Mouse (Mus musculus) spleen, adult 18-20 months (tissue): ENCODE measurements around the gene Olfr1274-ps.
"Not testable (repeated sequence)": the region's sequence is repeated elsewhere in the genome, so short reads cannot be mapped to it uniquely, and the experiment has no call there.

Experiments
- DNase-seq, 2 experiments: peaks; one replicate each; pipeline ENCODE4 v3.0.0; 2022; ENCODE audit warnings: mixed read lengths in 2 of 2

Gene Olfr1274-ps

GRCm38 (mm10) chr2:90398633-90399107 is at the start of gene Olfr1274-ps:
Olfr1274-ps (plus strand) TSS chr2:90398683.
- DNase-seq = not testable (repeated sequence)

GRCm38 (mm10) chr2:90351047-90351446 is 47.4 kb upstream of the Olfr1274-ps start:
- DNase-seq = not testable (repeated sequence)

- not testable (repeated sequence) for DNase-seq
Observed at GRCm38 (mm10) chr2:90351540-90351939, 46.9 kb upstream of the Olfr1274-ps start.

GRCm38 (mm10) chr2:90359229-90359628 is 39.3 kb upstream of the Olfr1274-ps start:
- DNase-seq = not testable (repeated sequence)

- not testable (repeated sequence) for DNase-seq
Observed at GRCm38 (mm10) chr2:90360199-90360598, 38.3 kb upstream of the Olfr1274-ps start.

GRCm38 (mm10) chr2:90414110-90414821 is 15.8 kb downstream of the Olfr1274-ps start:
- not testable (repeated sequence) for DNase-seq

GRCm38 (mm10) chr2:90422282-90422681 is 23.8 kb downstream of the Olfr1274-ps start:
- DNase-seq = not testable (repeated sequence)

- not testable (repeated sequence) for DNase-seq
Observed at GRCm38 (mm10) chr2:90424937-90425336, 26.5 kb downstream of the Olfr1274-ps start.

GRCm38 (mm10) chr2:90428988-90429717 is 30.7 kb downstream of the Olfr1274-ps start:
- not testable (repeated sequence) for DNase-seq

- not testable (repeated sequence) for DNase-seq
Observed at GRCm38 (mm10) chr2:90429782-90430181, 31.3 kb downstream of the Olfr1274-ps start.

- DNase-seq = not testable (repeated sequence)
Observed at GRCm38 (mm10) chr2:90437453-90437852, 39.0 kb downstream of the Olfr1274-ps start.

GRCm38 (mm10) chr2:90440169-90440568 is 41.7 kb downstream of the Olfr1274-ps start:
- not testable (repeated sequence) for DNase-seq

GRCm38 (mm10) chr2:90441811-90442210 is 43.3 kb downstream of the Olfr1274-ps start:
- DNase-seq = not testable (repeated sequence)

GRCm38 (mm10) chr2:90443811-90444210 is 45.3 kb downstream of the Olfr1274-ps start:
- no peak for DNase-seq

GRCm38 (mm10) chr2:90448967-90449740 is 50.7 kb downstream of the Olfr1274-ps start:
- DNase-seq = no peak

- DNase-seq = no peak
Observed at GRCm38 (mm10) chr2:90452380-90452779, 53.9 kb downstream of the Olfr1274-ps start.
